Mouse (Mus musculus): Measurements from ENCODE around the gene Cops9. TPM values are rescaled to one million over a fixed set of nuclear protein-coding genes. Genes with fewer than 3 reads are reported as not detected.

Gene Cops9
- total RNA-seq, 2 experiments from 2014 or later: 321 to 335 TPM

DNA sequence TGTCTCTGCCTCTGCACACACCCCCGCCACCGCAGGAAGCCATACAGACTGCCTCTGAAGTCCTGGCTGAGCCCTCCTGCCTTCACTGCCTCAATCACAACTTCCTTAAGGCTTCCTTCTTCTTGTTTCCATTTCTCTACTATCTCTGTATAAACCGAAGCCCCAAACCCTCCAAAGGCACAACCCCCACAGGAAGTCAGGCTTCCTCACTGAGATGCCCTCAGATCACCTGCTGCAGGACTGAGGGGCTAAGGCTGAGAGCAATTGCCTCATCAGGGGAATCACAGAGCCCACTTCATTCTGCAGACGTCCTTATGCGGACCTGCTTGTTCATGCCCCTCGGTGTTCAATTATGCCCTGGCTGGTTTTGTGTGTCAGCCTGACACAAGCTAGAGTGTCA, 1.4 kb downstream of the Cops9 start:
- Histone ChIP-seq H3K27ac (peak overlapping the region; percentile 95), H3K4me3 (peak overlapping the region; percentile 97)

DNA sequence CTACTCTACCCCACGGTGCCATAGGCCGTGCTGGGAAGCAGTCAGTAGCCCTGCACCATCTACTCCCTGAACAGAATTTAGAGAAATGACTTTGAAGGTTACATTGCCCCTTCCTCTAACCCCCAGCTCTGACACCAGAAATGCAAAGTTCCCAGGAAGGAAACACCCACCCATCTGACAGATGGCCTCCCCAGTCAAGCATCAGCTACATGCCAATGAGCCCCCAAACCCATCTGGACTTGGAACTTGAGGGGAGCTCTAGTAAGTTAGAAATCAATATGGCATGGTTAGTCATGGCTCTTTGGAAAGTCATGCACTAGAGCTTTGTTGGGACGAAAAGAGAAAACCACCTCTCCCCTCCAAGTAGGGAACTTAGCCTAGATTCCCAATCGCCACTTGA, 3.0 kb downstream of the Cops9 start:
- Histone ChIP-seq H3K4me3 (no peak overlapping the region), H3K27ac (peak overlapping the region; percentile 95)
- TF ChIP-seq CTCF (conservative IDR thresholded peaks at IDR 0.05): no peak
- peak; percentile 65 to 67 for DNase-seq (ENCODE audit: low spot score in 2 of 2)

More for the DNA sequence above, 1.4 kb downstream of the Cops9 start:
- no peak for DNase-seq (ENCODE audit: low spot score in 2 of 2)
- TF ChIP-seq CTCF (conservative IDR thresholded peaks at IDR 0.05): no peak

DNA sequence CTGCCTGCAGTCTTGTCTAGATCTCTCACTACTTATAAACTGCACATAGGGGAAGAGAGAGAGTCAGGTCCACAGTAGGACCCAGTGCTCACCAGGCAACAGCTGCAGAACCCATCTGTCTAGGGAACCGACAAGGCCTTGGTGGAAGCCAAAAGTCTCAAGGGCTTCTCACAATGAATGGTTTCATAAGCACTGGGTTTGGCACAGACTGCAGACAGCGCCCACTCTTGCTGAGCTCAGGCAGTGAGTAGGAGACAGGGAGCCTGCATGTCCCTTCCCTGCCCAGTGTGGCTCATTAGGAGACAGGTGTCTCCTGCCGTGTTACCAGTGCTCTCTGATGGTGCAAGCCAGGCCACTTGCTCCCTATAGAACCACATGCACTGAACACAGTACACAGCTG, 3.6 kb downstream of the Cops9 start:
- peak overlapping the region; percentile 95 for H3K27ac ChIP-seq
- DNase-seq (ENCODE audit: low spot score in 2 of 2): peak; percentile 73 to 80
- peak overlapping the region; percentile 4 for H3K4me3 ChIP-seq
- no peak; the same call in 1 of the 2 replicates for TF ChIP-seq CTCF (conservative IDR thresholded peaks at IDR 0.05)

DNA sequence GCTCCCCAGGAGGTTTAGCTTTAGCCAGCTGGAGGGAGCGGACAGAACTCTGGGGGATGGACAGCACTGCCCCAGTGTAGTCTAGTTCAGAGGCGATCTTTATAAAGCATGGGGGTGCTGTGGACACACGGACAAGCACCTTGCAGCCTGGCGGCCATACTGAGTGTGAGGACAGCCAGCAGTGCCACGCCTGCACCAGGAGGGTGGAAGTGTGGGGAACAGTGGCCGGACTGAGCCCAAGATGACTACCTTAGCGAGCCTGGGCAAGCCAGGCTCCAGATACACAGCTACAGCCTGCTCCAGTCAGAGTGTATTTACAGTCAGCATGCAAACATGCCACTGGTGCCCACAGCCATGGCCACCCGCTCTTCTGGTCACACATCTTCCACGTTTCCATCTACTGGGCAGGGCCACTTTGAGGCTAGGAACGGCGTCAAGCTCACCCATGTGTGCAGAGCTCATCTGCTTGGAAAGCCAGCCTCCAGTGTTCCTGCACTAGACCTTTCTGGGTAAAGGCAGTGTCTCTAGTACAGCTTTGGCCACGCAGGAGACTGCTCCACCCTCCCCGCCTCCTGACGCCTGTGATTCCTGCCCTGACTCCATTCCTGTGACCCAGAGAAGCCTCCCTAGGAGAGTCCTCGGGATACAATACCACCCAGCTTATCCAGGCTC, 4.1 kb downstream of the Cops9 start:
- Histone ChIP-seq H3K27ac (peak overlapping the region; percentile 95), H3K4me3 (peak overlapping the region; percentile 4)
- DNase-seq (ENCODE audit: low spot score in 2 of 2): peak in 1 of 2 experiments; percentile 8

DNA sequence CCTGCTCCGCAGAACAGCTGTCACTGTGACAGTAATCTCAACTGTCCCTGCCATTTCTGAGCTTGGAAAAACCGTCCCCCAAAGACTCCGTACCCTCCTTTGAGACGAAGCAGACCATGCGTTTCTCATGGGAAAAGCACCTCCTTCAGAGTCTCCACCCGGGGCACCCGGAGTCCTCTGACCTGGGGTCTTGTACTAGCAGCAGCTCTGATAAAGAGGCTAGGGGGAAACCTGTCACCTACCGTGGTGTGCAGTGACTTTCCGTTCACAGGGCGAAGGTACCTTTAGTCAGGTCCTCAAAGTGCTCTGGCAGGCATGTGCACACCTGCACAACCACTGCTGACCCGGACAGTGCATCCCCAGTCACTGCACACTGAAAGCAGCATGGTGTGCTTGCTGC, 5.1 kb downstream of the Cops9 start:
- Histone ChIP-seq H3K27ac (peak overlapping the region; percentile 95), H3K4me3 (no peak overlapping the region)
- no peak for TF ChIP-seq CTCF (conservative IDR thresholded peaks at IDR 0.05)
- peak in 1 of 2 experiments; percentile 8 for DNase-seq (ENCODE audit: low spot score in 2 of 2)

More for the DNA sequence above, 4.1 kb downstream of the Cops9 start:
- TF ChIP-seq CTCF (conservative IDR thresholded peaks at IDR 0.05): no peak

DNA sequence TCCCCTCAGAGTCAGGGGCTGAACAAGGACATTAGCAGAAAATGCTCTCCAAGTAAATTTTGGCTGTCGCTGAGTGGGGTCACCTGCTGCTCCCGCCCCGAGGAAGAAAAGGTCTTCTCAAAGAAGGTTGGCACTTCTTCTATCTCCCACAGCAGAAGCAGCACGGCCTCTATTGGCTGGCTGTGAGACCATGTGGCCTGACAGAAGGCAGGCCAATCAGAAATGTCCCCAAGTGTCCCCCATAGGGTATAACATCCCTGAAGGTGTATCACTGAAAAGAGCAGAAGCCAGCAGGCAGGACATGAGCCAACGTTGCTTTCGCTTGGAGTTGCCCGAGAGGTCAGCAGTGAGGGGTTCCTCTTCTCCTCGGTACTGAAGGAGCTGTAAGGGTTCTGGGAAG, 5.8 kb downstream of the Cops9 start:
- TF ChIP-seq CTCF (conservative IDR thresholded peaks at IDR 0.05): no peak
- no peak overlapping the region for H3K4me3 ChIP-seq
- DNase-seq (ENCODE audit: low spot score in 2 of 2): peak in 1 of 2 experiments; percentile 6
- peak overlapping the region; percentile 95 for H3K27ac ChIP-seq

DNA sequence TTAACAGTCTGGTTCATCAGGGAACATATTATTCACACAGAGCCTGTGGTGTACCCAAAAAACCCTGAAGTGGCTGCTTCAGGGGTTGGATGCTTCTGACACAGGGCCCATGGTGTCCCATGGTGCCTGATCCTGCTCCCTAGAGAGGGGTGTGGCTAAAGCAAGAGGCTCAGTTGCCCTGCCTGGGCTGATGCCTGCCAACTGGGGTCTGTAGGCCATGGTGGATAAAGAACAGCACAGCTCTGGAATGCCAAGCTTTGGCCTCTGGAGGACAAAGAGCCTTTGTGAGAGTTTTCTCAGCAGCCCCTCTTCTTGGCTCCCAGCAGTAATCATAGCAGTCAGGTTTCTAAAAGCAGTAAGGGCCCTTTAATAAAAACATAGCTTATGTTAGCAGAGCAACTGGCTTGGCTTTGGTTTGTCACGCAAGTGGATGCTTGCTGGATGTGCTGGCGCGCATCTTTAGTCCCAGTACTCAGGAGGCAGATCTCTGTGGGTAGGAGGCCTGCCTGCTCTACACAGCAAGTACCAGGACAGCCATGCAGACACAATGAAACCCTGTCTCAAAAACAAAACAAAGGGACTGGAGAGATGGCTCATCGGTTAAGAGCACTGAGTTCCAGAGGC, 6.7 kb downstream of the Cops9 start:
- H3K27ac ChIP-seq: peak overlapping the region; percentile 95
- no peak for TF ChIP-seq CTCF (conservative IDR thresholded peaks at IDR 0.05)
- no peak overlapping the region for H3K4me3 ChIP-seq
- peak; percentile 19 to 51 for DNase-seq (ENCODE audit: low spot score in 2 of 2)

DNA sequence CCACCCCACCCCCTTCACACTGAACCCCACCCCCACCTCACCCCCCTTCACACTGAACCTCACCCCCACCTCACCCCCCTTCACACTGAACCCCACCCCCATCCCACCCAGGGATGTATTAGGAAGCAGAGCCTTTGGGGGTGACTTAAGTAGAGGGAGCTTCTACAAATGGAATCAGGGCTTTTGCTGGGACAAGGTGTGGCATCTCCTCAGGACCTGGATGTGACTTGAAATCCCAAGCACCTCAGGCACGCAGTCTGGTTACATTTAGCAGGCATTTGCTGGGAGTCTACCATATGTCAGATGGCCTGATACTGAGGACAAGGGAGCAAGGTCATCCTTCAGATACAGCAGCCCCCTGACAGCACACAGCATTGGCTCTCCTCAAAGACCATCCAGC, 7.2 kb downstream of the Cops9 start:
- Histone ChIP-seq H3K4me3 (no peak overlapping the region), H3K27ac (peak overlapping the region; percentile 95)
- no peak for DNase-seq (ENCODE audit: low spot score in 2 of 2)
- TF ChIP-seq CTCF (conservative IDR thresholded peaks at IDR 0.05): no peak

DNA sequence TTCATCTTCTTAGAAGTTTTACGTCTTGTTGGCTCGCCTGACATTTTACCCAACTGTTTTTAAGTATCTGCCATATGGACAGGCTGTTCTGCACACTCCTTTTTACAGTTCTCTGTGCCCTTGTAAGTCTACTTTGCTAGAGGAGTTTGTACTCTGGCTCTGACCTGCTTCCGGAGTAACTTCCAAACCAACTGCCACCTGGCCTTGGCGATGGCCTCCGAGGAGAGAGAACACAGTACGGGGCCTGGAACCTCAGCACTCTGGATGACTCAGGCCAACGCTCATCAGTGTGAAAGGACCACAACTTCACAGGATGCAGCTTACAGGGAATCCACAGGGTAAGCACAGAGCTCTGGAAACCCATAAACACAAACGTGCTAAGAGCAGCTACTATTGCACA, 8.1 kb downstream of the Cops9 start:
- H3K27ac ChIP-seq: peak overlapping the region; percentile 63; the same call in 1 of the 2 replicates
- DNase-seq (ENCODE audit: low spot score in 2 of 2): peak; percentile 22 to 46
- H3K4me3 ChIP-seq: no peak overlapping the region
- TF ChIP-seq CTCF (conservative IDR thresholded peaks at IDR 0.05): no peak

DNA sequence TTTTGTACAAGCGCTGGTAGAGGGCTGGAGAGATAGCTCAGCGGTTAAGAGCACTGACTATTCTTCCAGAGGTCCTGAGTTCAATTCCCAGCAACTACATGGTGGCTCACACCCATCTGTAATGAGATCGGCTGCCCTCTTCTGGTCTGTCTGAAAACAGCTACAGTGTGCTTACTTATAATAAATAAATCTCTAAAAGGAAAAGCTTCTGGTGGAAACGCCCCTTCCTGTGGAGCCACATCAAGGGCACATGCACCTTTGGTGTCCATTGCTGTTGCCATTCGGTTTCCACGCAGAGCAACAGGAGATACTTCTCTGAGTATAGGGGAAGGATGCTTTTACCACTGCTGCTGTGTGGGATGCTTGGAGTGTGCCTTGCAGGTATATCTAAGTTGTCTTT, 8.8 kb downstream of the Cops9 start:
- peak in 1 of 2 experiments; percentile 8 for DNase-seq (ENCODE audit: low spot score in 2 of 2)
- H3K27ac ChIP-seq: no peak overlapping the region
- peak; percentile 42 for TF ChIP-seq CTCF (conservative IDR thresholded peaks at IDR 0.05)
- H3K4me3 ChIP-seq: no peak overlapping the region

DNA sequence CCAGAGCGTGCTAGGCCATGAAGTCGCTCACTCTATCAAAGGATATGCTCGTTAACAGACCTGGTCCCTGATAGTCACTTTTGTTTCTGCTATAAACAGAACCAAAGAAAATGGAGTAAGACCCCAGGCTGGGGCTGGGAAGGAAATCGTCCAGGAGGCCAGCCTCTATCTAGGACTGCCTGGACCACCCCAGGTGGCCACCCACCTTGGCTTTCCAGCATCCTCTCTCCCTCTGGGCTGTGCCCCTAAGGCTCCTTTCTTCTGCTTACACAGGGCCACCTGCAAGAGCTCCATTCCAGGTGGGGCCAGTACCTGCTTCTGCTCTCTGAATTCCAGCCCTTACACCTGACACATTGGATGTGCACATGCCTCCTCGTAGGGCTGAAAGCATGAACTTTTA, 9.6 kb downstream of the Cops9 start:
- no peak for TF ChIP-seq CTCF (conservative IDR thresholded peaks at IDR 0.05)
- Histone ChIP-seq H3K27ac (no peak overlapping the region), H3K4me3 (no peak overlapping the region)
- no peak for DNase-seq (ENCODE audit: low spot score in 2 of 2)

DNA sequence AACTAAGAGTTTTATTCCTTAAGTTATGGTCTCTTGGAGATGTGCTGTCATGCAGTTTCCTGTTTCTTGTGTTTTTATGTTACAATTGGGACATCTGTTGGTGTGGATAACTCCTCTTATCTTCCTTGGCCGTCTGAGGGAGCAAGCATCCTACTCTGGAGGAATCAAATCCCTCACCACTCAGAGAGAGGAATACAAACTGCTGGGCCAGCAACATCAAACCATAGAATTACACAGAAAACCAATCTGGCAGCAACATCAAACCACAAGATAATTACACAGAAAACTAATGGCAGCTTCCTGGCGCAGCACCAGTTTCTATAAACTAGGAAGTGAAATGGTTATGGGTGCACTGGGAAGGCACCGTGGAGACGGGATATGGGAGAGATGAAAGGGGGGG, 13.6 kb downstream of the Cops9 start:
- DNase-seq (ENCODE audit: low spot score in 2 of 2): peak in 1 of 2 experiments; percentile 3
- no peak overlapping the region for H3K27ac ChIP-seq
- H3K4me3 ChIP-seq: no peak overlapping the region
- TF ChIP-seq CTCF (conservative IDR thresholded peaks at IDR 0.05): no peak

DNA sequence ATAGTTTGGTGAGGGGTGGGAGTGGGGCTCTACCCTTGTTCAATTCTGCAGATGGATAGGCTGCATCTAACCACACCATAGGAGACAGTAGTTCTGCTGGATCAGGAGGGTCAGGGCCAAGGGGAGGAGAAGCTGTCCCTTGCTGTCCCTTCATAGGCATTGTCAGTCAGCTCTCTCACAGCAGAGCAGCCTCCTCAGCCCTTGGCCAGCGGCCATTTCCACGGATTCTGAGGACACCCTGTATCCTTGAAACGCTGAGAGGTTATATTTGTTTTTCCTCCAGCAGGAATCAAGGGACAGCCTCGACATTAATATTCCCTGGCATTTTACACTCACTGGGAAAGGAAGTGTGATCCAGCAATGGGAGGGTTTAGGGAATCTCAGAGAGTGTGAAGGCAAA, 23.4 kb downstream of the Cops9 start:
- H3K4me3 ChIP-seq: no peak overlapping the region
- no peak for TF ChIP-seq CTCF (conservative IDR thresholded peaks at IDR 0.05)
- H3K27ac ChIP-seq: no peak overlapping the region
- no peak for DNase-seq (ENCODE audit: low spot score in 2 of 2)

DNA sequence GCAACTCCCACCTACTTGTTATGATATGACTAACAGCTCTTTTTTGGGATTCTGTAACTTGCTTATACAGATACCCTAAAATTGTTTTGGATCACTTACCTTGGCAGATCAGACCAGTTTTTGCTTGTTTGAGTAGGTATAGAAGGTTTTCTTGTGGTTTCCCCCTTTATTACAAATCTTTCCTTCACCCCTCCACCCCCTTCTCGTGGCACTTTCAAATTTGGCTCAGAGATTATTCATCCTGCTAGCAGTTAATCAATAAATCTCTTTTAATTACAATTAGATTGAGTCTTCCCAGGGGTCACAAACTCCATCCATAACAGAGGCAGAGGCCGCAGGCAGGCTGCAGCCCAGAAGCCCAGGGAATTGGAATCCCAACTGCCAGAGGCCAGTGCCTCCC, 24.3 kb downstream of the Cops9 start, which contains the start of gene Olfr12:
Olfr12 (plus strand) TSS at position 301 of the 400 bp plus-strand sequence.
- no peak for DNase-seq (ENCODE audit: low spot score in 2 of 2)
- Histone ChIP-seq H3K27ac (no peak within 1 kb of the TSS), H3K4me3 (no peak within 1 kb of the TSS)
- TF ChIP-seq CTCF (conservative IDR thresholded peaks at IDR 0.05): no peak
